Mouse (Mus musculus): ENCODE measurements around the gene Ccdc138. TPM values are rescaled to one million over a fixed set of nuclear protein-coding genes. Genes with fewer than 3 reads are reported as not detected.

Gene Ccdc138
- polyA plus RNA-seq (2016; fragmentation: Nextera tagmentation; extraction: Ambion mirVana): 10.8 and 13.1 TPM in 2 replicates

GRCm38 (mm10) chr10:58497320-58498284 lies at the start of gene Ccdc138:
Ccdc138 (plus strand) TSS chr10:58497948.
- peak; percentile 92 for DNase-seq (ENCODE audit: low spot score)
- H3K27me3 ChIP-seq (ENCODE audit: low read depth, poor library complexity, severe bottlenecking): no peaks in the 10 kb centered on the region
- H3K9me3 ChIP-seq (replicated peaks): no peaks in the 10 kb centered on the region
- H3K4me1 ChIP-seq: peaks cover 13% of the 10 kb centered on the region
- 1% methylated on average over 50 of the region's 50 CpGs for WGBS
- peaks cover 36% of the 10 kb centered on the region for H3K36me3 ChIP-seq
- peak within 1 kb of the TSS; percentile 77 for H3K4me3 ChIP-seq
- peak within 1 kb of the TSS; percentile 93 for H3K27ac ChIP-seq

GRCm38 (mm10) chr10:58451575-58451974 lies 46.2 kb upstream of the Ccdc138 start:
- no peak overlapping the region for H3K27ac ChIP-seq
- no peak for DNase-seq (ENCODE audit: low spot score)
- no peak overlapping the region for H3K4me3 ChIP-seq
- H3K27me3 ChIP-seq (ENCODE audit: low read depth, poor library complexity, severe bottlenecking): no peaks in the 10 kb centered on the region
- peaks cover 46% of the 10 kb centered on the region for H3K36me3 ChIP-seq
- no peaks in the 10 kb centered on the region for H3K9me3 ChIP-seq (replicated peaks)
- no peaks in the 10 kb centered on the region for H3K4me1 ChIP-seq

GRCm38 (mm10) chr10:58452185-58452584 lies 45.6 kb upstream of the Ccdc138 start:
- Histone ChIP-seq H3K4me1 (no peaks in the 10 kb centered on the region), H3K36me3 (peaks cover 52% of the 10 kb centered on the region), H3K4me3 (no peak overlapping the region), H3K27ac (no peak overlapping the region), H3K27me3 (ENCODE audit: low read depth, poor library complexity, severe bottlenecking) (no peaks in the 10 kb centered on the region), H3K9me3 (replicated peaks) (no peaks in the 10 kb centered on the region)
- no peak for DNase-seq (ENCODE audit: low spot score)
- WGBS: 88% methylated on average over 1 of the region's 1 CpGs

GRCm38 (mm10) chr10:58459896-58460295 lies 37.9 kb upstream of the Ccdc138 start:
- Histone ChIP-seq H3K27me3 (ENCODE audit: low read depth, poor library complexity, severe bottlenecking) (no peaks in the 10 kb centered on the region), H3K4me1 (no peaks in the 10 kb centered on the region), H3K4me3 (no peak overlapping the region), H3K9me3 (replicated peaks) (no peaks in the 10 kb centered on the region), H3K27ac (no peak overlapping the region), H3K36me3 (peaks cover 94% of the 10 kb centered on the region)
- DNase-seq (ENCODE audit: low spot score): no peak
- WGBS: 79% methylated on average over 1 of the region's 1 CpGs

- no peaks in the 10 kb centered on the region for H3K27me3 ChIP-seq (ENCODE audit: low read depth, poor library complexity, severe bottlenecking)
- no peak overlapping the region for H3K27ac ChIP-seq
- WGBS: 94% methylated on average over 5 of the region's 5 CpGs
Measured at GRCm38 (mm10) chr10:58477086-58477755, 20.5 kb upstream of the Ccdc138 start.

GRCm38 (mm10) chr10:58478071-58478578 lies 19.6 kb upstream of the Ccdc138 start:
- WGBS: 93% methylated on average over 2 of the region's 2 CpGs
- Histone ChIP-seq H3K4me3 (no peak overlapping the region), H3K4me1 (no peaks in the 10 kb centered on the region), H3K9me3 (replicated peaks) (no peaks in the 10 kb centered on the region), H3K36me3 (peaks cover 97% of the 10 kb centered on the region), H3K27me3 (ENCODE audit: low read depth, poor library complexity, severe bottlenecking) (no peaks in the 10 kb centered on the region), H3K27ac (no peak overlapping the region)
- no peak for DNase-seq (ENCODE audit: low spot score)

More at GRCm38 (mm10) chr10:58477086-58477755, 20.5 kb upstream of the Ccdc138 start:
- H3K4me1 ChIP-seq: no peaks in the 10 kb centered on the region
- H3K36me3 ChIP-seq: peaks cover 97% of the 10 kb centered on the region
- H3K9me3 ChIP-seq (replicated peaks): no peaks in the 10 kb centered on the region
- H3K4me3 ChIP-seq: no peak overlapping the region
- no peak for DNase-seq (ENCODE audit: low spot score)

GRCm38 (mm10) chr10:58479954-58480490 lies 17.7 kb upstream of the Ccdc138 start:
- no peak for DNase-seq (ENCODE audit: low spot score)
- H3K4me3 ChIP-seq: no peak overlapping the region
- no peaks in the 10 kb centered on the region for H3K4me1 ChIP-seq
- no peak overlapping the region for H3K27ac ChIP-seq
- WGBS: 97% methylated on average over 4 of the region's 4 CpGs
- H3K9me3 ChIP-seq (replicated peaks): no peaks in the 10 kb centered on the region
- H3K36me3 ChIP-seq: peaks cover 99% of the 10 kb centered on the region
- no peaks in the 10 kb centered on the region for H3K27me3 ChIP-seq (ENCODE audit: low read depth, poor library complexity, severe bottlenecking)

GRCm38 (mm10) chr10:58491031-58491430 lies 6.7 kb upstream of the Ccdc138 start:
- Histone ChIP-seq H3K27me3 (ENCODE audit: low read depth, poor library complexity, severe bottlenecking) (no peaks in the 10 kb centered on the region), H3K4me3 (no peak overlapping the region), H3K9me3 (replicated peaks) (no peaks in the 10 kb centered on the region), H3K27ac (no peak overlapping the region), H3K4me1 (no peaks in the 10 kb centered on the region), H3K36me3 (peaks cover 92% of the 10 kb centered on the region)
- 91% methylated on average over 5 of the region's 5 CpGs for WGBS
- DNase-seq (ENCODE audit: low spot score): no peak

- WGBS: 87% methylated on average over 2 of the region's 2 CpGs
- no peaks in the 10 kb centered on the region for H3K9me3 ChIP-seq (replicated peaks)
- no peak overlapping the region for H3K27ac ChIP-seq
- H3K4me1 ChIP-seq: peaks cover 13% of the 10 kb centered on the region
- no peak for DNase-seq (ENCODE audit: low spot score)
- no peaks in the 10 kb centered on the region for H3K27me3 ChIP-seq (ENCODE audit: low read depth, poor library complexity, severe bottlenecking)
- H3K4me3 ChIP-seq: no peak overlapping the region
- H3K36me3 ChIP-seq: peaks cover 53% of the 10 kb centered on the region
Measured at GRCm38 (mm10) chr10:58495637-58496036, 2.1 kb upstream of the Ccdc138 start.

GRCm38 (mm10) chr10:58496732-58497131 lies 1.0 kb upstream of the Ccdc138 start:
- no peak for DNase-seq (ENCODE audit: low spot score)
- no peaks in the 10 kb centered on the region for H3K9me3 ChIP-seq (replicated peaks)
- H3K4me1 ChIP-seq: peaks cover 13% of the 10 kb centered on the region
- peak overlapping the region; percentile 93; the same call in 1 of the 2 replicates for H3K27ac ChIP-seq
- peak overlapping the region; percentile 77; the same call in 1 of the 2 replicates for H3K4me3 ChIP-seq
- no peaks in the 10 kb centered on the region for H3K27me3 ChIP-seq (ENCODE audit: low read depth, poor library complexity, severe bottlenecking)
- H3K36me3 ChIP-seq: peaks cover 42% of the 10 kb centered on the region

- Histone ChIP-seq H3K9me3 (replicated peaks) (no peaks in the 10 kb centered on the region), H3K27ac (peak overlapping the region; percentile 93), H3K4me3 (peak overlapping the region; percentile 77), H3K4me1 (peaks cover 13% of the 10 kb centered on the region), H3K27me3 (ENCODE audit: low read depth, poor library complexity, severe bottlenecking) (no peaks in the 10 kb centered on the region), H3K36me3 (peaks cover 30% of the 10 kb centered on the region)
- WGBS: 59% methylated on average over 2 of the region's 2 CpGs
- DNase-seq (ENCODE audit: low spot score): no peak
Measured at GRCm38 (mm10) chr10:58498516-58498915, 768 bp downstream of the Ccdc138 start.

- Histone ChIP-seq H3K27me3 (ENCODE audit: low read depth, poor library complexity, severe bottlenecking) (no peaks in the 10 kb centered on the region), H3K4me3 (no peak overlapping the region), H3K36me3 (peaks cover 65% of the 10 kb centered on the region; the same call in 1 of the 2 replicates), H3K27ac (no peak overlapping the region), H3K4me1 (no peaks in the 10 kb centered on the region), H3K9me3 (replicated peaks) (no peaks in the 10 kb centered on the region)
- 96% methylated on average over 1 of the region's 1 CpGs for WGBS
- DNase-seq (ENCODE audit: low spot score): no peak
Measured at GRCm38 (mm10) chr10:58529358-58529757, 31.6 kb downstream of the Ccdc138 start.

All from limb, embryonic 10.5 days (tissue).